Mouse (Mus musculus) lung, postnatal 0 days (tissue): ENCODE measurements around the gene March6.

ENCODE experiments used
- CTCF ChIP-seq: IDR thresholded peaks from 2 replicates; pipeline ENCODE4 v1.5.1; 2016; ENCODE audit warnings: antibody characterized with exemption, mild to moderate bottlenecking
- EP300 ChIP-seq: IDR thresholded peaks from 2 replicates; pipeline ENCODE4 v1.6.1; 2016; ENCODE audit warnings: antibody characterized with exemption, mild to moderate bottlenecking, control low read depth

GRCm38 (mm10) chr15:31562847-31563246 lies 32.0 kb upstream of the March6 start:
- TF ChIP-seq CTCF (no peak), EP300 (no peak)
